Mouse (Mus musculus) forebrain, embryonic 15.5 days (tissue): ENCODE data around the gene Asf1a. TPM values are rescaled to one million over a fixed set of nuclear protein-coding genes. Genes with fewer than 3 reads are reported as not detected.

ENCODE experiments used
- polyA plus RNA-seq: library from polyadenylated mRNA; unstranded; fragments of >200 nt; fragmentation: Nextera tagmentation; extraction: Ambion mirVana; gene quantifications from 2 replicates; pipeline ENCODE4 v1.2.1, GENCODE M21; 2015

The Asf1a gene
- polyA plus RNA-seq, 1 experiment from 2014 or later: 114 TPM

Other genes starting within 250 kb of the Asf1a start
- 9.0 and 10.1 TPM in 2 replicates for gene Cep85l, start 216.8 kb upstream of the Asf1a start, polyA plus RNA-seq
- gene Mcm9, start 33.7 kb downstream of the Asf1a start, polyA plus RNA-seq: 9.5 and 10.2 TPM in 2 replicates
- gene Fam184a, start 154.4 kb downstream of the Asf1a start, polyA plus RNA-seq: 5.8 and 9.2 TPM in 2 replicates